Mouse (Mus musculus) B cell, adult 2 months (primary cell): ENCODE results near the gene Zfp444.
A peak's percentile ranks its signal among the peaks of the same experiment; 100 is the strongest.
"Not testable (repeated sequence)": the region's sequence is repeated elsewhere in the genome, so short reads cannot be mapped to it uniquely, and the experiment has no call there.

Experiments used
- DNase-seq, 2 experiments: peaks; one replicate each; pipeline ENCODE4 v3.0.0; 2022

Gene Zfp444

GRCm38 (mm10) chr7:6221978-6222377, 50.0 kb downstream of the Zfp444 start, which contains the start of gene Zscan5b:
Gene Zscan5b, plus strand, starts transcription at chr7:6222278.
- no peak for DNase-seq

- not testable (repeated sequence) for DNase-seq
Measured at GRCm38 (mm10) chr7:6228491-6228890, 56.5 kb downstream of the Zfp444 start.

GRCm38 (mm10) chr7:6239787-6240186, 67.8 kb downstream of the Zfp444 start:
- DNase-seq, result no peak

GRCm38 (mm10) chr7:6240841-6241425, 68.9 kb downstream of the Zfp444 start:
- peak; percentile 66 to 73 for DNase-seq
